Mouse (Mus musculus) liver, embryonic 14.5 days (tissue): ENCODE results near the gene Mrps25. TPM values are rescaled to one million over a fixed set of nuclear protein-coding genes. Genes with fewer than 3 reads are reported as not detected.

Experiments
- ATAC-seq: fragments of 200-750 bp; cut with Nextera tagmentation; 2 replicates; pipeline ENCODE4 v1.8.0; 2017; ENCODE audit warnings: moderate number of reproducible peaks, mild to moderate bottlenecking, moderate library complexity; ENCODE audit not compliant: insufficient read depth
- DNase-seq, 3 experiments: peaks; one replicate each; pipeline ENCODE4 v3.0.0-alpha.2; 2012 to 2013; ENCODE audit warnings: low read depth in 3 of 3, low spot score in 3 of 3
- H3K27ac ChIP-seq: fragments of 300-500 bp; sonication (generic); 2 replicates; pipeline ENCODE4 v1.5.1; 2014; ENCODE audit warnings: moderate library complexity, mild to moderate bottlenecking, control low read depth, inconsistent platforms
- H3K27me3 ChIP-seq: fragments of 300-500 bp; sonication (generic); 2 replicates; pipeline ENCODE4 v1.6.1; 2014; ENCODE audit warnings: mild to moderate bottlenecking, low read length, moderate library complexity; ENCODE audit not compliant: control insufficient read depth, insufficient read depth
- H3K36me3 ChIP-seq: fragments of 300-500 bp; sonication (generic); replicated peaks from 2 replicates; pipeline ENCODE4 v1.6.1; 2014; ENCODE audit warnings: low read depth; ENCODE audit not compliant: control insufficient read depth, insufficient read depth
- H3K4me1 ChIP-seq, 2 experiments: fragments of 200-500 bp in 1 of 2; fragments of 300-500 bp in 1 of 2; sonication (generic) in 1 of 2; replicated peaks; 2 replicates each; pipeline ENCODE4 v1.6.1; 2012 to 2014; ENCODE audit warnings: antibody characterized with exemption in 1 of 2, inconsistent platforms in 1 of 2, low read length in 1 of 2; ENCODE audit not compliant: control insufficient read depth in 2 of 2, insufficient read depth in 2 of 2
- H3K4me2 ChIP-seq: fragments of 300-500 bp; sonication (generic); 2 replicates; pipeline ENCODE4 v1.6.1; 2014; ENCODE audit warnings: low read depth, mild to moderate bottlenecking, control low read depth, moderate library complexity
- H3K4me3 ChIP-seq, 2 experiments: fragments of 200-500 bp in 1 of 2; fragments of 300-500 bp in 1 of 2; sonication (generic) in 1 of 2; 2 replicates each; pipeline ENCODE4 v1.5.1; 2012 to 2014; ENCODE audit warnings: low read depth in 2 of 2, low read length in 2 of 2, mild to moderate bottlenecking in 2 of 2, control low read depth in 1 of 2, inconsistent platforms in 1 of 2, moderate library complexity in 1 of 2; ENCODE audit not compliant: insufficient read depth in 1 of 2
- H3K9ac ChIP-seq: fragments of 300-500 bp; sonication (generic); replicated peaks from 2 replicates; pipeline ENCODE4 v1.6.1; 2014; ENCODE audit warnings: mild to moderate bottlenecking, control low read depth, moderate library complexity
- H3K9me3 ChIP-seq: fragments of 300-500 bp; sonication (generic); 2 replicates; pipeline ENCODE4 v1.6.1; 2016; ENCODE audit warnings: low read length, mixed read lengths; ENCODE audit not compliant: control insufficient read depth
- CTCF ChIP-seq: IDR thresholded peaks from 2 replicates; pipeline ENCODE4 v1.5.1; 2016; ENCODE audit warnings: antibody characterized with exemption, low read depth, control low read depth
- EP300 ChIP-seq: IDR thresholded peaks from 2 replicates; pipeline ENCODE4 v1.6.1; 2016; ENCODE audit warnings: antibody characterized with exemption, low read depth
- WGBS: fragments of 180-500 bp; shearing (Covaris S2); extraction: QIAGEN DNeasy Blood & Tissue Kit; methylation state at CpG from one replicate; pipeline ENCODE4 v1.1.7; 2014; ENCODE audit not compliant: insufficient replicate concordance; 5-methylcytosine and 5-hydroxymethylcytosine counted together
- polyA plus RNA-seq, 2 experiments: library from polyadenylated mRNA; depleted of rRNA in 1 of 2; stranded (reverse) in 1 of 2; unstranded in 1 of 2; fragments of >200 nt; fragmentation: Nextera tagmentation in 1 of 2; extraction: Ambion mirVana in 1 of 2; gene quantifications; 2 replicates each; pipeline versions ENCODE4 v1.2.1 to v1.2.3; 2012 to 2014

The Mrps25 gene
- polyA plus RNA-seq, 2 experiments: 18.2 to 37.1 TPM

DNA sequence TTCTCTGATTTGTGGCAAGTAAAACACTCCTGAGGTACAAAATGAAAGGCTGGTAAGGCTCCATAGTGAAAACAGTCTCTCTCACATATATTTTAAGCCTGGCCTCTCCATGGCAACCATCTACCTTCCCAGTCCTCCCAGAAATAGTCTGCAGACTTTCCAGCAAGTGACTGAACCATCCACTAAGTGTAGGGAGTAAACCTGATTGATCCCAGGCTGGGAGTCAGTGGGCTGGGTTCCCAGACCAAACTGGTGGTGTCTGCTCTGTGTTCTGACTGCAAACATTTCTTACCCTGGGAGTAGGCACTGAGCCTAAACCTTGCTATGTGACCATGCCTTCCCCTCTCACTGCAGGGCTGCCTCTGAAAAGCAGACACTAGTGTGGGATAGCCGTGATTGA is 41.1 kb upstream of the Mrps25 start:
- no peak for DNase-seq
- no peak overlapping the region for H3K9ac ChIP-seq
- H3K9me3 ChIP-seq: no peaks in the 10 kb centered on the region
- WGBS: 72% methylated on average over 1 of the region's 1 CpGs
- no peaks in the 10 kb centered on the region for H3K27me3 ChIP-seq
- no peak overlapping the region for H3K27ac ChIP-seq
- TF ChIP-seq EP300 (no peak), CTCF (no peak)
- no peak for ATAC-seq
- no peaks in the 10 kb centered on the region for H3K36me3 ChIP-seq
- no peaks in the 10 kb centered on the region for H3K4me1 ChIP-seq
- H3K4me2 ChIP-seq: no peak overlapping the region
- no peak overlapping the region for H3K4me3 ChIP-seq

DNA sequence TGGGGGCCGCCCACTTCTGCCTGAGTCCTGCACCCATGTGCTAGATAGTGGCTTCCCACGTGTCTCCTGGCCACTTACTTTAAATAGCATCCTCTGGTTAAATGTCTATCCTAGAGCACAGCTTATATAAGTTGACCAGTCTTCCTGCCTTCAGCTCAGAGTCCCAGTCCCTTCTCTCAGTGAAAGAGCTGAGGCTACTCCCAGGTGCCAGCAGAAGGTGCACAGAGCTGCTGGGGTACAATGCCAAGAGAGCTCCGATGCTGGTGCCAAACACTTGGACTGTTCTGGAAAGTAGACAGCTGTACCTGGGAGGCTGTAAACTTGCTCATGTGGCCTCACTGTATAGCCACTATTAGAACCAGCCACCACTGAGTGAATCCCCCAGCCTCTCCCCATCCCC is 38.2 kb upstream of the Mrps25 start:
- Histone ChIP-seq H3K4me3 (no peak overlapping the region), H3K4me2 (no peak overlapping the region), H3K27me3 (no peaks in the 10 kb centered on the region), H3K9me3 (no peaks in the 10 kb centered on the region), H3K9ac (no peak overlapping the region), H3K27ac (no peak overlapping the region), H3K4me1 (no peaks in the 10 kb centered on the region), H3K36me3 (no peaks in the 10 kb centered on the region)
- WGBS: 64% methylated on average over 3 of the region's 3 CpGs
- TF ChIP-seq EP300 (no peak), CTCF (no peak)
- ATAC-seq: no peak
- no peak for DNase-seq

DNA sequence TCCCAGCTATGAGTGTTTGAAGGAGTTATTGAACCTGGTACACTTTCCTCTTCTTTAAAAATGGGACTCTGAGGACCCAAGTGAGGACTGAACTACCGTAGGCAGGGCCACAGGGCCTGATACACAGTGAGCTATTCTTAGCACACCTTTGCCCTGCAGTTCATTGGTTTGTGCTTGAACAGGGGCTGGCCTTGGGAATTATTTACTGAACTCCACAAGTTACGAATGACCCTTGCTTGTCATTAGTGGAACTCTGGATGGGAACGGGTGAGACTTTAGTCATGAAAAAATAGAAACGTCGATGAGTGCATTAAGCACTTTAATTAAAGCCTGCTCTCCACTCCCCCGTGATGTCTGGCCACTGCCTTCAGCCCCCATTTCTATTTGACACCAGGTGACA is 37.8 kb upstream of the Mrps25 start:
- Histone ChIP-seq H3K9me3 (no peaks in the 10 kb centered on the region), H3K4me3 (no peak overlapping the region), H3K27me3 (no peaks in the 10 kb centered on the region), H3K9ac (no peak overlapping the region), H3K36me3 (no peaks in the 10 kb centered on the region), H3K4me1 (no peaks in the 10 kb centered on the region), H3K4me2 (no peak overlapping the region), H3K27ac (no peak overlapping the region)
- no peak for DNase-seq
- 0 out of 2 replicates have a peak, but pooled peaks have one; percentile 28 for ATAC-seq
- TF ChIP-seq CTCF (no peak), EP300 (no peak)
- 59% methylated on average over 6 of the region's 6 CpGs for WGBS

DNA sequence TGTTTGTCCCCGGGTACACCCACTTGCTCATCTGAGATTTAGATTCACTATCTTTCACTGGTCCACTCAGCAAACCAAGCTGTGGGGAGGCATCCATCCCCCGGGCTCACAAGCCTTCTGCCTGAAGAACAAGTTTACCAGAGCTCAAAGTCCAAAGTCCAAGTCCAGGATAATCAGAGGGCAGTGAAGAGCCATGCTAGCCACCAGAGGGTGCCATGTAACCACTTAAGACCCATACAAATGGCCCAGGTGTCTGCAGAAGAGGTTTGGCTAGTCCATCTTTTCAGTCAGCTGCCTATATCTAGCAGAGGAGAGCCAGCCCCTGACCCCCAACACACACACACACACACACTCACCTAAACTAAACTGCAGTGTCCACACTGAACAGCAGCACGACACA is 35.6 kb upstream of the Mrps25 start:
- WGBS: 37% methylated on average over 3 of the region's 3 CpGs
- Histone ChIP-seq H3K4me3 (no peak overlapping the region), H3K4me2 (no peak overlapping the region), H3K27me3 (no peaks in the 10 kb centered on the region), H3K4me1 (peaks cover 5 to 6% of the 10 kb centered on the region in 2 experiments), H3K36me3 (no peaks in the 10 kb centered on the region), H3K27ac (no peak overlapping the region), H3K9me3 (no peaks in the 10 kb centered on the region), H3K9ac (no peak overlapping the region)
- ATAC-seq (no peak), DNase-seq (peak in 2 of 3 experiments; percentile 36 to 37)
- TF ChIP-seq CTCF (peak; percentile 66), EP300 (no peak)

DNA sequence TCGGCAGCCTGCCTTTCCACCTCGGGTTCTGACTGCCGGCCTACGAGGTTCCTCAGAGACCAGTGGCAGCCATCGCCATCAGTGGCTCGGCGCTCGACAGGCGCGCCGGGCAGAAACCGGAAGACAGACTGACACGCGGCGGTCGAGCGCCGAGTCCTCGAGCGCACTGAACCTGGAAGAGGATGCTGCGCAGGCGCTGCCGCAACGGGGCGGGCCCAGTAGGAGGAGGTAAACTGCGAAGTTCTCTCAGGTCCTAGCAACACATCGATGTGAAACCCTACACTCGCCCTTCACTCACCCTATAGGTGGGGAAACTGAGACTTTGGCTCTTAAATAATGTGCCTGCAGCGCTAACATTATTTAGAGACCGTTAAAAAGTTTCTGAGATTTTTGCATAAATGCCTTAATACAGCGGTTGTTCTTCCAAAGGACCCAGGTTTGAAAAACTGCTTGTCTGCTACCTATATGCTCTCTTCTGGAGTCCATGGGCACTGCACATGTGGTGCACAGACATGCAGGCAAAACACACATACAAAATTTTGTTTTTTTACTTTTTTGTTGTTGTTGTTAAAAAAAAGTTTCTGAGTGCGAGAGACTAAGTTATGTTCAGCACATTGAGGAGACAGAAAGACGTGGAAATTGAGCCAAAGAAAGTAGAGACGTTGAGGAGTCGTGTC is 31.1 kb upstream of the Mrps25 start, which contains the start of gene Rbsn:
Gene Rbsn, minus strand, starts transcription at position 153 of the 677 bp plus-strand sequence.
- Histone ChIP-seq H3K36me3 (no peaks in the 10 kb centered on the region; the same call in 1 of the 2 replicates), H3K4me2 (peak within 1 kb of the TSS; percentile 86), H3K4me3 (peak within 1 kb of the TSS; percentile 92 to 93), H3K27me3 (no peaks in the 10 kb centered on the region), H3K9ac (peak within 1 kb of the TSS; percentile 90), H3K4me1 (peaks cover 10 to 14% of the 10 kb centered on the region in 2 experiments), H3K27ac (peak within 1 kb of the TSS; percentile 26), H3K9me3 (no peaks in the 10 kb centered on the region)
- DNase-seq: peak; percentile 82 to 85 (median 84)
- TF ChIP-seq EP300 (no peak), CTCF (peak; percentile 47)
- peak; percentile 94 for ATAC-seq
- 9% methylated on average over 35 of the region's 35 CpGs for WGBS
